Mouse (Mus musculus) adrenal gland, adult 8-10 months (tissue): ENCODE data around the gene Pik3r2. TPM values are rescaled to one million over a fixed set of nuclear protein-coding genes. Genes with fewer than 3 reads are reported as not detected.

Experiments used
- DNase-seq: peaks from one replicate; pipeline ENCODE4 v3.0.0; 2022
- total RNA-seq, 4 experiments: library from RNA; stranded (reverse); gene quantifications; 2 replicates each; pipeline ENCODE4 v1.2.4; 2022

The Pik3r2 gene
- total RNA-seq, 4 experiments from 2014 or later: 44.0 to 73.8 (median 57.9) TPM

GRCm38 (mm10) chr8:70756476-70757040, 20.0 kb downstream of the Pik3r2 start:
- DNase-seq: peak; percentile 16

GRCm38 (mm10) chr8:70755661-70756475, 20.6 kb downstream of the Pik3r2 start:
- DNase-seq: peak; percentile 47

- peak; percentile 62 for DNase-seq
Observed at GRCm38 (mm10) chr8:70754871-70755660, 21.4 kb downstream of the Pik3r2 start.

GRCm38 (mm10) chr8:70754043-70754870, 22.3 kb downstream of the Pik3r2 start, which contains the start of gene Rab3a:
TSS of gene Rab3a (plus strand) at chr8:70754679.
- peak; percentile 99 for DNase-seq

GRCm38 (mm10) chr8:70753151-70753550, 23.4 kb downstream of the Pik3r2 start:
- peak; percentile 75 for DNase-seq

- peak; percentile 61 for DNase-seq
Observed at GRCm38 (mm10) chr8:70752000-70752764, 24.3 kb downstream of the Pik3r2 start.

- DNase-seq: no peak
Observed at GRCm38 (mm10) chr8:70750128-70750680, 26.3 kb downstream of the Pik3r2 start.

- no peak for DNase-seq
Observed at GRCm38 (mm10) chr8:70749097-70749674, 27.3 kb downstream of the Pik3r2 start.

GRCm38 (mm10) chr8:70748246-70749096, 28.0 kb downstream of the Pik3r2 start:
- DNase-seq: no peak

- DNase-seq: no peak
Observed at GRCm38 (mm10) chr8:70747211-70747890, 29.2 kb downstream of the Pik3r2 start.

- DNase-seq: no peak
Observed at GRCm38 (mm10) chr8:70746676-70747075, 29.8 kb downstream of the Pik3r2 start.

- no peak for DNase-seq
Observed at GRCm38 (mm10) chr8:70745691-70746220, 30.8 kb downstream of the Pik3r2 start.

GRCm38 (mm10) chr8:70744806-70745205, 31.7 kb downstream of the Pik3r2 start:
- no peak for DNase-seq

GRCm38 (mm10) chr8:70743656-70744590, 32.6 kb downstream of the Pik3r2 start:
- peak; percentile 67 for DNase-seq

GRCm38 (mm10) chr8:70742981-70743655, 33.4 kb downstream of the Pik3r2 start:
- no peak for DNase-seq

- DNase-seq: no peak
Observed at GRCm38 (mm10) chr8:70742176-70742575, 34.3 kb downstream of the Pik3r2 start.

GRCm38 (mm10) chr8:70741661-70742060, 34.9 kb downstream of the Pik3r2 start:
- DNase-seq: no peak
